Mouse (Mus musculus) midbrain, embryonic 13.5 days (tissue): ENCODE data around the gene Scnn1g. TPM values are rescaled to one million over a fixed set of nuclear protein-coding genes. Genes with fewer than 3 reads are reported as not detected.
A peak's percentile ranks its signal among the peaks of the same experiment; 100 is the strongest.

Experiments
- ATAC-seq: fragments of 200-750 bp; cut with Nextera tagmentation; 2 replicates; pipeline ENCODE4 v1.8.0; 2017; ENCODE audit warnings: mild to moderate bottlenecking, moderate TSS enrichment, moderate library complexity
- H3K27ac ChIP-seq: fragments of 300-500 bp; sonication (generic); 2 replicates; pipeline ENCODE4 v1.5.1; 2015; ENCODE audit warnings: inconsistent platforms, mild to moderate bottlenecking, moderate library complexity
- H3K27me3 ChIP-seq: fragments of 300-500 bp; sonication (generic); 2 replicates; pipeline ENCODE4 v1.6.1; 2015; ENCODE audit warnings: mild to moderate bottlenecking, inconsistent platforms
- H3K36me3 ChIP-seq: fragments of 300-500 bp; sonication (generic); 2 replicates; pipeline ENCODE4 v1.6.1; 2015; ENCODE audit warnings: mild to moderate bottlenecking, inconsistent platforms
- H3K4me1 ChIP-seq: fragments of 300-500 bp; sonication (generic); replicated peaks from 2 replicates; pipeline ENCODE4 v1.6.1; 2015; ENCODE audit warnings: inconsistent platforms
- H3K4me2 ChIP-seq: fragments of 300-500 bp; sonication (generic); replicated peaks from 2 replicates; pipeline ENCODE4 v1.6.1; 2015; ENCODE audit warnings: moderate library complexity, mild to moderate bottlenecking, inconsistent platforms
- H3K4me3 ChIP-seq: fragments of 300-500 bp; sonication (generic); replicated peaks from 2 replicates; pipeline ENCODE4 v1.5.1; 2015; ENCODE audit warnings: mild to moderate bottlenecking, inconsistent platforms
- H3K9ac ChIP-seq: fragments of 300-500 bp; sonication (generic); replicated peaks from 2 replicates; pipeline ENCODE4 v1.6.1; 2015; ENCODE audit warnings: mild to moderate bottlenecking, inconsistent platforms
- H3K9me3 ChIP-seq: fragments of 300-500 bp; sonication (generic); 2 replicates; pipeline ENCODE4 v1.6.1; 2016; ENCODE audit warnings: mild to moderate bottlenecking, inconsistent platforms
- WGBS: fragments of 180-500 bp; shearing (Covaris S2); methylation state at CpG from one replicate; pipeline ENCODE4 v1.1.7; 2015; 5-methylcytosine and 5-hydroxymethylcytosine counted together
- polyA plus RNA-seq: library from polyadenylated mRNA; unstranded; fragments of >200 nt; fragmentation: Nextera tagmentation; extraction: Ambion mirVana; gene quantifications from 2 replicates; pipeline ENCODE4 v1.2.1, GENCODE M21; 2015

Gene Scnn1g
- not detected in 2 replicates for polyA plus RNA-seq

- no peaks in the 10 kb centered on the region for H3K9me3 ChIP-seq
- H3K4me1 ChIP-seq, result peaks cover 10% of the 10 kb centered on the region
- H3K4me2 ChIP-seq, result peak within 1 kb of the TSS; percentile 64
- peak; percentile 90 for ATAC-seq
- WGBS, result under 1% methylated on average over 38 of the region's 38 CpGs
- H3K36me3 ChIP-seq, result no peaks in the 10 kb centered on the region
- peak within 1 kb of the TSS; percentile 43; the same call in 1 of the 2 replicates for H3K9ac ChIP-seq
- no peak within 1 kb of the TSS for H3K27ac ChIP-seq
- H3K4me3 ChIP-seq, result peak within 1 kb of the TSS; percentile 39
- H3K27me3 ChIP-seq, result peaks cover 39% of the 10 kb centered on the region
These were observed at the start of gene Scnn1g for GRCm38 (mm10) chr7:121734171-121734831. Scnn1g (plus strand) TSS chr7:121734479.

- H3K4me3 ChIP-seq, result no peak overlapping the region
These were observed 48.9 kb upstream of the Scnn1g start for GRCm38 (mm10) chr7:121685140-121685984.

GRCm38 (mm10) chr7:121689338-121689737 lies 44.9 kb upstream of the Scnn1g start:
- Histone ChIP-seq H3K4me3 (no peak overlapping the region), H3K9me3 (no peaks in the 10 kb centered on the region), H3K4me1 (no peaks in the 10 kb centered on the region), H3K4me2 (no peak overlapping the region), H3K9ac (no peak overlapping the region), H3K36me3 (no peaks in the 10 kb centered on the region), H3K27ac (no peak overlapping the region), H3K27me3 (no peaks in the 10 kb centered on the region)
- no peak for ATAC-seq

More at GRCm38 (mm10) chr7:121685140-121685984, 48.9 kb upstream of the Scnn1g start:
- Histone ChIP-seq H3K9me3 (no peaks in the 10 kb centered on the region), H3K27ac (no peak overlapping the region), H3K36me3 (no peaks in the 10 kb centered on the region), H3K27me3 (no peaks in the 10 kb centered on the region), H3K4me2 (no peak overlapping the region), H3K9ac (no peak overlapping the region), H3K4me1 (no peaks in the 10 kb centered on the region)
- no peak for ATAC-seq
- 93% methylated on average over 5 of the region's 5 CpGs for WGBS

GRCm38 (mm10) chr7:121691803-121692202 lies 42.5 kb upstream of the Scnn1g start:
- no peaks in the 10 kb centered on the region; the same call in 1 of the 2 replicates for H3K4me1 ChIP-seq
- H3K27me3 ChIP-seq, result no peaks in the 10 kb centered on the region
- no peak for ATAC-seq
- no peak overlapping the region for H3K27ac ChIP-seq
- no peak overlapping the region for H3K4me2 ChIP-seq
- no peak overlapping the region for H3K4me3 ChIP-seq
- H3K36me3 ChIP-seq, result no peaks in the 10 kb centered on the region
- WGBS, result 86% methylated on average over 2 of the region's 2 CpGs
- H3K9ac ChIP-seq, result no peak overlapping the region
- no peaks in the 10 kb centered on the region for H3K9me3 ChIP-seq

GRCm38 (mm10) chr7:121697170-121697569 lies 37.1 kb upstream of the Scnn1g start:
- ATAC-seq, result no peak
- Histone ChIP-seq H3K4me2 (no peak overlapping the region), H3K9ac (no peak overlapping the region), H3K4me3 (no peak overlapping the region), H3K27ac (no peak overlapping the region), H3K4me1 (peaks cover 11% of the 10 kb centered on the region), H3K36me3 (no peaks in the 10 kb centered on the region), H3K9me3 (no peaks in the 10 kb centered on the region), H3K27me3 (no peaks in the 10 kb centered on the region)

GRCm38 (mm10) chr7:121697574-121697973 lies 36.7 kb upstream of the Scnn1g start:
- Histone ChIP-seq H3K9me3 (no peaks in the 10 kb centered on the region), H3K27ac (no peak overlapping the region), H3K9ac (no peak overlapping the region), H3K4me2 (no peak overlapping the region), H3K4me1 (peaks cover 11% of the 10 kb centered on the region), H3K36me3 (no peaks in the 10 kb centered on the region), H3K27me3 (no peaks in the 10 kb centered on the region), H3K4me3 (no peak overlapping the region)
- 69% methylated on average over 1 of the region's 1 CpGs for WGBS
- no peak for ATAC-seq

- ATAC-seq, result no peak
- no peak overlapping the region for H3K9ac ChIP-seq
- peaks cover 23% of the 10 kb centered on the region for H3K4me1 ChIP-seq
- H3K4me3 ChIP-seq, result no peak overlapping the region
- H3K4me2 ChIP-seq, result no peak overlapping the region
- H3K36me3 ChIP-seq, result 0 out of 2 replicates have a peak, but pooled peaks cover 3% of the 10 kb centered on the region
- H3K27ac ChIP-seq, result no peak overlapping the region
- H3K9me3 ChIP-seq, result no peaks in the 10 kb centered on the region
- no peaks in the 10 kb centered on the region for H3K27me3 ChIP-seq
These were observed 35.1 kb upstream of the Scnn1g start for GRCm38 (mm10) chr7:121699218-121699617.

- no peaks in the 10 kb centered on the region for H3K27me3 ChIP-seq
- H3K9me3 ChIP-seq, result no peaks in the 10 kb centered on the region
- no peak overlapping the region for H3K4me3 ChIP-seq
- ATAC-seq, result no peak
- peaks cover 36% of the 10 kb centered on the region for H3K4me1 ChIP-seq
- no peak overlapping the region for H3K9ac ChIP-seq
- no peak overlapping the region for H3K27ac ChIP-seq
- H3K36me3 ChIP-seq, result 0 out of 2 replicates have a peak, but pooled peaks cover 3% of the 10 kb centered on the region
- WGBS, result 93% methylated on average over 3 of the region's 3 CpGs
- H3K4me2 ChIP-seq, result no peak overlapping the region
These were observed 33.8 kb upstream of the Scnn1g start for GRCm38 (mm10) chr7:121700480-121700879.

GRCm38 (mm10) chr7:121701983-121702382 lies 32.3 kb upstream of the Scnn1g start:
- H3K4me1 ChIP-seq, result peaks cover 43% of the 10 kb centered on the region
- no peaks in the 10 kb centered on the region for H3K9me3 ChIP-seq
- 74% methylated on average over 6 of the region's 6 CpGs for WGBS
- H3K36me3 ChIP-seq, result 0 out of 2 replicates have a peak, but pooled peaks cover 3% of the 10 kb centered on the region
- H3K4me2 ChIP-seq, result no peak overlapping the region
- H3K9ac ChIP-seq, result no peak overlapping the region
- H3K4me3 ChIP-seq, result no peak overlapping the region
- no peak overlapping the region for H3K27ac ChIP-seq
- ATAC-seq, result no peak
- no peaks in the 10 kb centered on the region for H3K27me3 ChIP-seq

GRCm38 (mm10) chr7:121705051-121705450 lies 29.2 kb upstream of the Scnn1g start:
- ATAC-seq, result no peak
- Histone ChIP-seq H3K4me3 (peak overlapping the region; percentile 66; the same call in 1 of the 2 replicates), H3K9ac (0 out of 2 replicates have a peak overlapping the region, but pooled peaks have one; percentile 10), H3K27ac (no peak overlapping the region), H3K27me3 (peaks cover 11% of the 10 kb centered on the region; the same call in 1 of the 2 replicates), H3K36me3 (0 out of 2 replicates have a peak, but pooled peaks cover 3% of the 10 kb centered on the region), H3K4me2 (peak overlapping the region; percentile 79), H3K4me1 (peaks cover 38% of the 10 kb centered on the region), H3K9me3 (no peaks in the 10 kb centered on the region)
- 86% methylated on average over 2 of the region's 2 CpGs for WGBS

- WGBS, result under 1% methylated on average over 51 of the region's 77 CpGs
- no peaks in the 10 kb centered on the region for H3K9me3 ChIP-seq
- H3K4me3 ChIP-seq, result peak overlapping the region; percentile 66
- peak overlapping the region; percentile 93 for H3K27ac ChIP-seq
- peak; percentile 41 for ATAC-seq
- H3K27me3 ChIP-seq, result peaks cover 11% of the 10 kb centered on the region
- H3K36me3 ChIP-seq, result 0 out of 2 replicates have a peak, but pooled peaks cover 3% of the 10 kb centered on the region
- H3K4me2 ChIP-seq, result peak overlapping the region; percentile 79
- peak overlapping the region; percentile 76 for H3K9ac ChIP-seq
- H3K4me1 ChIP-seq, result peaks cover 34% of the 10 kb centered on the region
These were observed 27.7 kb upstream of the Scnn1g start for GRCm38 (mm10) chr7:121706411-121707072.
